Mouse (Mus musculus): ENCODE results near the gene E130308A19Rik. TPM values are rescaled to one million over a fixed set of nuclear protein-coding genes. Genes with fewer than 3 reads are reported as not detected.

Gene E130308A19Rik
- polyA plus RNA-seq, 1 experiment from 2014 or later, result 14.9 TPM

- H3K9ac ChIP-seq (ENCODE audit: low read depth, low read length), result no peak overlapping the region
- H3K4me3 ChIP-seq (ENCODE audit: low read depth, low read length), result no peak overlapping the region
- DNase-seq (ENCODE audit: low spot score) (no peak), ATAC-seq (ENCODE audit: low read depth) (no peak)
- no peaks in the 10 kb centered on the region for H3K9me3 ChIP-seq (ENCODE audit: control insufficient read depth, low read length)
- H3K4me1 ChIP-seq (ENCODE audit: control insufficient read depth, insufficient read depth, low read length), result 0 out of 2 replicates have a peak, but pooled peaks cover 4% of the 10 kb centered on the region
- no peak overlapping the region for H3K27ac ChIP-seq (replicated peaks; ENCODE audit: low read depth, low read length)
- H3K4me2 ChIP-seq (ENCODE audit: low read depth, low read length), result no peak overlapping the region
- H3K27me3 ChIP-seq (replicated peaks; ENCODE audit: control insufficient read depth, insufficient read depth, low read length), result no peaks in the 10 kb centered on the region
- WGBS, result 68% methylated on average over 3 of the region's 3 CpGs
- H3K36me3 ChIP-seq (ENCODE audit: control insufficient read depth, insufficient read depth, low read length), result no peaks in the 10 kb centered on the region
Measured at GRCm38 (mm10) chr4:59666550-59667317, 40.7 kb downstream of the E130308A19Rik start.

- H3K27ac ChIP-seq (replicated peaks; ENCODE audit: low read depth, low read length), result no peak overlapping the region; the same call in 1 of the 2 replicates
Measured at GRCm38 (mm10) chr4:59668050-59668449, 42.0 kb downstream of the E130308A19Rik start.

GRCm38 (mm10) chr4:59669131-59669530 lies 43.1 kb downstream of the E130308A19Rik start:
- Histone ChIP-seq H3K4me3 (ENCODE audit: low read depth, low read length) (no peak overlapping the region), H3K27me3 (replicated peaks; ENCODE audit: control insufficient read depth, insufficient read depth, low read length) (no peaks in the 10 kb centered on the region), H3K4me1 (ENCODE audit: control insufficient read depth, insufficient read depth, low read length) (0 out of 2 replicates have a peak, but pooled peaks cover 4% of the 10 kb centered on the region), H3K4me2 (ENCODE audit: low read depth, low read length) (no peak overlapping the region), H3K9me3 (ENCODE audit: control insufficient read depth, low read length) (no peaks in the 10 kb centered on the region), H3K36me3 (ENCODE audit: control insufficient read depth, insufficient read depth, low read length) (no peaks in the 10 kb centered on the region), H3K9ac (ENCODE audit: low read depth, low read length) (no peak overlapping the region), H3K27ac (replicated peaks; ENCODE audit: low read depth, low read length) (no peak overlapping the region)
- ATAC-seq (ENCODE audit: low read depth), result no peak
- WGBS, result 92% methylated on average over 1 of the region's 1 CpGs
- no peak for DNase-seq (ENCODE audit: low spot score)

More at GRCm38 (mm10) chr4:59668050-59668449, 42.0 kb downstream of the E130308A19Rik start:
- peak; percentile 70 for DNase-seq (ENCODE audit: low spot score)
- H3K4me3 ChIP-seq (ENCODE audit: low read depth, low read length), result no peak overlapping the region
- H3K4me1 ChIP-seq (ENCODE audit: control insufficient read depth, insufficient read depth, low read length), result 0 out of 2 replicates have a peak, but pooled peaks cover 4% of the 10 kb centered on the region
- H3K27me3 ChIP-seq (replicated peaks; ENCODE audit: control insufficient read depth, insufficient read depth, low read length), result no peaks in the 10 kb centered on the region
- H3K9me3 ChIP-seq (ENCODE audit: control insufficient read depth, low read length), result no peaks in the 10 kb centered on the region
- peak; percentile 87; the same call in 1 of the 2 replicates for ATAC-seq (ENCODE audit: low read depth)
- H3K4me2 ChIP-seq (ENCODE audit: low read depth, low read length), result no peak overlapping the region
- 46% methylated on average over 3 of the region's 3 CpGs for WGBS
- H3K9ac ChIP-seq (ENCODE audit: low read depth, low read length), result no peak overlapping the region
- H3K36me3 ChIP-seq (ENCODE audit: control insufficient read depth, insufficient read depth, low read length), result no peaks in the 10 kb centered on the region

GRCm38 (mm10) chr4:59670015-59670414 lies 44.0 kb downstream of the E130308A19Rik start:
- H3K36me3 ChIP-seq (ENCODE audit: control insufficient read depth, insufficient read depth, low read length), result no peaks in the 10 kb centered on the region
- 58% methylated on average over 2 of the region's 2 CpGs for WGBS
- H3K9ac ChIP-seq (ENCODE audit: low read depth, low read length), result no peak overlapping the region
- H3K27me3 ChIP-seq (replicated peaks; ENCODE audit: control insufficient read depth, insufficient read depth, low read length), result no peaks in the 10 kb centered on the region
- peaks cover 6% of the 10 kb centered on the region; the same call in 1 of the 2 replicates for H3K4me1 ChIP-seq (ENCODE audit: control insufficient read depth, insufficient read depth, low read length)
- no peaks in the 10 kb centered on the region for H3K9me3 ChIP-seq (ENCODE audit: control insufficient read depth, low read length)
- DNase-seq (ENCODE audit: low spot score), result peak; percentile 83
- H3K4me3 ChIP-seq (ENCODE audit: low read depth, low read length), result no peak overlapping the region
- H3K4me2 ChIP-seq (ENCODE audit: low read depth, low read length), result no peak overlapping the region
- ATAC-seq (ENCODE audit: low read depth), result no peak
- no peak overlapping the region for H3K27ac ChIP-seq (replicated peaks; ENCODE audit: low read depth, low read length)

GRCm38 (mm10) chr4:59673423-59674117 lies 47.6 kb downstream of the E130308A19Rik start:
- Histone ChIP-seq H3K4me2 (ENCODE audit: low read depth, low read length) (no peak overlapping the region), H3K9me3 (ENCODE audit: control insufficient read depth, low read length) (no peaks in the 10 kb centered on the region), H3K36me3 (ENCODE audit: control insufficient read depth, insufficient read depth, low read length) (no peaks in the 10 kb centered on the region), H3K9ac (ENCODE audit: low read depth, low read length) (no peak overlapping the region), H3K27me3 (replicated peaks; ENCODE audit: control insufficient read depth, insufficient read depth, low read length) (no peaks in the 10 kb centered on the region), H3K4me3 (ENCODE audit: low read depth, low read length) (no peak overlapping the region), H3K27ac (replicated peaks; ENCODE audit: low read depth, low read length) (no peak overlapping the region), H3K4me1 (ENCODE audit: control insufficient read depth, insufficient read depth, low read length) (peaks cover 3% of the 10 kb centered on the region; the same call in 1 of the 2 replicates)
- WGBS, result 82% methylated on average over 2 of the region's 2 CpGs
- no peak for DNase-seq (ENCODE audit: low spot score)
- ATAC-seq (ENCODE audit: low read depth), result no peak

GRCm38 (mm10) chr4:59674929-59675679 lies 49.1 kb downstream of the E130308A19Rik start:
- no peak overlapping the region for H3K4me2 ChIP-seq (ENCODE audit: low read depth, low read length)
- WGBS, result 73% methylated on average over 8 of the region's 8 CpGs
- H3K36me3 ChIP-seq (ENCODE audit: control insufficient read depth, insufficient read depth, low read length), result no peaks in the 10 kb centered on the region
- DNase-seq (ENCODE audit: low spot score) (no peak), ATAC-seq (ENCODE audit: low read depth) (no peak)
- H3K9ac ChIP-seq (ENCODE audit: low read depth, low read length), result no peak overlapping the region
- no peaks in the 10 kb centered on the region for H3K9me3 ChIP-seq (ENCODE audit: control insufficient read depth, low read length)
- no peaks in the 10 kb centered on the region for H3K27me3 ChIP-seq (replicated peaks; ENCODE audit: control insufficient read depth, insufficient read depth, low read length)
- H3K4me3 ChIP-seq (ENCODE audit: low read depth, low read length), result no peak overlapping the region
- H3K4me1 ChIP-seq (ENCODE audit: control insufficient read depth, insufficient read depth, low read length), result peaks cover 3% of the 10 kb centered on the region; the same call in 1 of the 2 replicates
- H3K27ac ChIP-seq (replicated peaks; ENCODE audit: low read depth, low read length), result no peak overlapping the region

- no peak overlapping the region for H3K4me3 ChIP-seq (ENCODE audit: low read depth, low read length)
- H3K4me1 ChIP-seq (ENCODE audit: control insufficient read depth, insufficient read depth, low read length), result peaks cover 3% of the 10 kb centered on the region; the same call in 1 of the 2 replicates
- H3K36me3 ChIP-seq (ENCODE audit: control insufficient read depth, insufficient read depth, low read length), result no peaks in the 10 kb centered on the region
- no peaks in the 10 kb centered on the region for H3K27me3 ChIP-seq (replicated peaks; ENCODE audit: control insufficient read depth, insufficient read depth, low read length)
- whole genome bisulfite sequencing, result 70% methylated on average over 3 of the region's 3 CpGs
- DNase-seq (ENCODE audit: low spot score), result no peak
- H3K4me2 ChIP-seq (ENCODE audit: low read depth, low read length), result no peak overlapping the region
- H3K9me3 ChIP-seq (ENCODE audit: control insufficient read depth, low read length), result no peaks in the 10 kb centered on the region
- no peak overlapping the region for H3K9ac ChIP-seq (ENCODE audit: low read depth, low read length)
- no peak for ATAC-seq (ENCODE audit: low read depth)
- H3K27ac ChIP-seq (replicated peaks; ENCODE audit: low read depth, low read length), result no peak overlapping the region
Measured at GRCm38 (mm10) chr4:59675699-59676098, 49.7 kb downstream of the E130308A19Rik start.

GRCm38 (mm10) chr4:59681383-59681782 lies 55.4 kb downstream of the E130308A19Rik start:
- H3K9ac ChIP-seq (ENCODE audit: low read depth, low read length), result no peak overlapping the region
- no peaks in the 10 kb centered on the region for H3K4me1 ChIP-seq (ENCODE audit: control insufficient read depth, insufficient read depth, low read length)
- no peak for ATAC-seq (ENCODE audit: low read depth)
- no peak overlapping the region for H3K27ac ChIP-seq (replicated peaks; ENCODE audit: low read depth, low read length)
- no peaks in the 10 kb centered on the region for H3K36me3 ChIP-seq (ENCODE audit: control insufficient read depth, insufficient read depth, low read length)
- no peak for DNase-seq (ENCODE audit: low spot score)
- H3K9me3 ChIP-seq (ENCODE audit: control insufficient read depth, low read length), result no peaks in the 10 kb centered on the region
- H3K4me3 ChIP-seq (ENCODE audit: low read depth, low read length), result no peak overlapping the region
- H3K4me2 ChIP-seq (ENCODE audit: low read depth, low read length), result no peak overlapping the region
- WGBS, result 100% methylated on average over 1 of the region's 1 CpGs
- H3K27me3 ChIP-seq (replicated peaks; ENCODE audit: control insufficient read depth, insufficient read depth, low read length), result no peaks in the 10 kb centered on the region

Data from embryonic facial prominence, embryonic 14.5 days (tissue).